Mouse (Mus musculus): ENCODE measurements around the gene Nagpa. TPM values are rescaled to one million over a fixed set of nuclear protein-coding genes. Genes with fewer than 3 reads are reported as not detected.

Gene Nagpa
- total and polyA plus RNA-seq, 2 experiments from 2014 or later = 9.4 to 23.6 TPM

- 30% methylated on average over 6 of the region's 6 CpGs for WGBS
- DNase-seq (ENCODE audit: low spot score) = peak; percentile 24
Measured at GRCm38 (mm10) chr16:5195080-5195479, 8.7 kb downstream of the Nagpa start.

GRCm38 (mm10) chr16:5186234-5186633 is 17.6 kb downstream of the Nagpa start:
- Histone ChIP-seq H3K9ac (replicated peaks; ENCODE audit: low read depth, low read length) (no peak overlapping the region), H3K4me3 (ENCODE audit: low read depth, low read length) (no peak overlapping the region), H3K4me1 (ENCODE audit: control insufficient read depth, insufficient read depth) (0 out of 2 replicates have a peak, but pooled peaks cover 4% of the 10 kb centered on the region), H3K27ac (ENCODE audit: low read depth) (peak overlapping the region; percentile 16; the same call in 1 of the 2 replicates), H3K36me3 (replicated peaks; ENCODE audit: control insufficient read depth, insufficient read depth, low read length) (no peaks in the 10 kb centered on the region), H3K27me3 (ENCODE audit: control insufficient read depth, insufficient read depth, low read length) (no peaks in the 10 kb centered on the region), H3K4me2 (ENCODE audit: low read depth, low read length) (no peak overlapping the region), H3K9me3 (replicated peaks; ENCODE audit: control insufficient read depth, low read length) (no peaks in the 10 kb centered on the region)
- WGBS = 26% methylated on average over 7 of the region's 7 CpGs
- DNase-seq (ENCODE audit: low spot score) = peak; percentile 53
- no peak for TF ChIP-seq EP300 (IDR thresholded peaks at IDR 0.05; ENCODE audit: low read depth)
- TF ChIP-seq CTCF (IDR thresholded peaks at IDR 0.05; ENCODE audit: low read depth) = no peak
- ATAC-seq (ENCODE audit: insufficient read depth, low read depth) = peak; percentile 76

More at GRCm38 (mm10) chr16:5195080-5195479, 8.7 kb downstream of the Nagpa start:
- Histone ChIP-seq H3K27me3 (ENCODE audit: control insufficient read depth, insufficient read depth, low read length) (no peaks in the 10 kb centered on the region), H3K4me1 (ENCODE audit: control insufficient read depth, insufficient read depth) (no peaks in the 10 kb centered on the region), H3K4me2 (ENCODE audit: low read depth, low read length) (no peak overlapping the region), H3K4me3 (ENCODE audit: low read depth, low read length) (no peak overlapping the region), H3K36me3 (replicated peaks; ENCODE audit: control insufficient read depth, insufficient read depth, low read length) (peaks cover 28% of the 10 kb centered on the region), H3K9me3 (replicated peaks; ENCODE audit: control insufficient read depth, low read length) (no peaks in the 10 kb centered on the region), H3K9ac (replicated peaks; ENCODE audit: low read depth, low read length) (no peak overlapping the region), H3K27ac (ENCODE audit: low read depth) (no peak overlapping the region)
- no peak for TF ChIP-seq EP300 (IDR thresholded peaks at IDR 0.05; ENCODE audit: low read depth)
- peak; percentile 72 for TF ChIP-seq CTCF (IDR thresholded peaks at IDR 0.05; ENCODE audit: low read depth)
- ATAC-seq (ENCODE audit: insufficient read depth, low read depth) = peak; percentile 58

GRCm38 (mm10) chr16:5185691-5186090 is 18.1 kb downstream of the Nagpa start:
- no peak overlapping the region for H3K9ac ChIP-seq (replicated peaks; ENCODE audit: low read depth, low read length)
- H3K9me3 ChIP-seq (replicated peaks; ENCODE audit: control insufficient read depth, low read length) = no peaks in the 10 kb centered on the region
- no peak for TF ChIP-seq CTCF (IDR thresholded peaks at IDR 0.05; ENCODE audit: low read depth)
- no peak for TF ChIP-seq EP300 (IDR thresholded peaks at IDR 0.05; ENCODE audit: low read depth)
- no peaks in the 10 kb centered on the region for H3K27me3 ChIP-seq (ENCODE audit: control insufficient read depth, insufficient read depth, low read length)
- H3K4me3 ChIP-seq (ENCODE audit: low read depth, low read length) = no peak overlapping the region
- ATAC-seq (ENCODE audit: insufficient read depth, low read depth) (no peak), DNase-seq (ENCODE audit: low spot score) (no peak)
- peak overlapping the region; percentile 16; the same call in 1 of the 2 replicates for H3K27ac ChIP-seq (ENCODE audit: low read depth)
- no peak overlapping the region for H3K4me2 ChIP-seq (ENCODE audit: low read depth, low read length)
- WGBS = 59% methylated on average over 7 of the region's 7 CpGs
- 0 out of 2 replicates have a peak, but pooled peaks cover 4% of the 10 kb centered on the region for H3K4me1 ChIP-seq (ENCODE audit: control insufficient read depth, insufficient read depth)
- H3K36me3 ChIP-seq (replicated peaks; ENCODE audit: control insufficient read depth, insufficient read depth, low read length) = no peaks in the 10 kb centered on the region

GRCm38 (mm10) chr16:5184956-5185355 is 18.9 kb downstream of the Nagpa start:
- Histone ChIP-seq H3K9me3 (replicated peaks; ENCODE audit: control insufficient read depth, low read length) (no peaks in the 10 kb centered on the region), H3K4me1 (ENCODE audit: control insufficient read depth, insufficient read depth) (0 out of 2 replicates have a peak, but pooled peaks cover 4% of the 10 kb centered on the region), H3K9ac (replicated peaks; ENCODE audit: low read depth, low read length) (no peak overlapping the region), H3K4me3 (ENCODE audit: low read depth, low read length) (no peak overlapping the region), H3K27ac (ENCODE audit: low read depth) (no peak overlapping the region), H3K27me3 (ENCODE audit: control insufficient read depth, insufficient read depth, low read length) (no peaks in the 10 kb centered on the region), H3K36me3 (replicated peaks; ENCODE audit: control insufficient read depth, insufficient read depth, low read length) (no peaks in the 10 kb centered on the region), H3K4me2 (ENCODE audit: low read depth, low read length) (no peak overlapping the region)
- TF ChIP-seq CTCF (IDR thresholded peaks at IDR 0.05; ENCODE audit: low read depth) = no peak
- DNase-seq (ENCODE audit: low spot score) (no peak), ATAC-seq (ENCODE audit: insufficient read depth, low read depth) (no peak)
- 75% methylated on average over 5 of the region's 5 CpGs for WGBS

- H3K27ac ChIP-seq (ENCODE audit: low read depth) = no peak overlapping the region
- no peak overlapping the region for H3K9ac ChIP-seq (replicated peaks; ENCODE audit: low read depth, low read length)
- H3K4me3 ChIP-seq (ENCODE audit: low read depth, low read length) = no peak overlapping the region
- H3K27me3 ChIP-seq (ENCODE audit: control insufficient read depth, insufficient read depth, low read length) = no peaks in the 10 kb centered on the region
- TF ChIP-seq CTCF (IDR thresholded peaks at IDR 0.05; ENCODE audit: low read depth) (no peak), EP300 (IDR thresholded peaks at IDR 0.05; ENCODE audit: low read depth) (no peak)
- ATAC-seq (ENCODE audit: insufficient read depth, low read depth) (no peak), DNase-seq (ENCODE audit: low spot score) (no peak)
- H3K36me3 ChIP-seq (replicated peaks; ENCODE audit: control insufficient read depth, insufficient read depth, low read length) = no peaks in the 10 kb centered on the region
- H3K4me1 ChIP-seq (ENCODE audit: control insufficient read depth, insufficient read depth) = 0 out of 2 replicates have a peak, but pooled peaks cover 4% of the 10 kb centered on the region
- 54% methylated on average over 8 of the region's 8 CpGs for WGBS
- no peaks in the 10 kb centered on the region for H3K9me3 ChIP-seq (replicated peaks; ENCODE audit: control insufficient read depth, low read length)
- H3K4me2 ChIP-seq (ENCODE audit: low read depth, low read length) = no peak overlapping the region
Measured at GRCm38 (mm10) chr16:5184101-5184500, 19.7 kb downstream of the Nagpa start.

Data from heart, postnatal 0 days (tissue).